ENCODE assay signal across 27 mouse cellular contexts in genomic region chr4:59552835-59553234, GRCm38 (mm10). TPM values are rescaled to one million over a fixed set of nuclear protein-coding genes. Genes with fewer than 3 reads are reported as not detected.
DNase-seq lines count a peak whose midpoint lies in the region; ATAC-seq and TF ChIP-seq lines count a peak whose summit lies in the region.
"Had no signal": no experiment of that assay in that cellular context is flagged by ENCODE, and none has a peak within 500 bp of the region (broad histone marks: within the 10 kb centered on the region; RNA-seq: fewer than 3 reads in every experiment).

No protein-coding gene starts in this region.

- WGBS in kidney, adult 2 months = 67% methylated on average over 5 of the region's 5 CpGs
- WGBS in kidney, embryonic 15.5 days = 76% methylated on average over 5 of the region's 5 CpGs
- WGBS in liver, postnatal 0 days (ENCODE audit: insufficient replicate concordance) = 77% methylated on average over 5 of the region's 5 CpGs
- 56% methylated on average over 5 of the region's 5 CpGs for WGBS in intestine, embryonic 15.5 days
- 28% methylated on average over 5 of the region's 5 CpGs for WGBS in small intestine, adult 2 months

- no peak overlapping the region for H3K9ac ChIP-seq in kidney, embryonic 15.5 days
- H3K9ac ChIP-seq in liver, postnatal 0 days (replicated peaks) = no peak overlapping the region
- no peak overlapping the region for H3K9ac ChIP-seq in intestine, embryonic 15.5 days
- H3K9ac ChIP-seq: embryonic facial prominence, embryonic 13.5 days; forebrain, embryonic 12.5 days; forebrain, embryonic 15.5 days; hindbrain, embryonic 12.5 days; hindbrain, embryonic 15.5 days had no signal

- no peak for TF ChIP-seq CTCF in kidney, adult 2 months (conservative IDR thresholded peaks at IDR 0.05; ENCODE audit: insufficient read depth, insufficient read length, low read depth, low read length)
- TF ChIP-seq CTCF in liver, postnatal 0 days (IDR thresholded peaks at IDR 0.05; ENCODE audit: low read depth) = no peak
- TF ChIP-seq CTCF in small intestine, adult 2 months (IDR thresholded peaks at IDR 0.05; ENCODE audit: extremely low read depth, insufficient read length, insufficient replicate concordance, low read depth, low read length) = no peak

- peak; percentile 55 for DNase-seq in kidney, adult 2 months
- no peak for DNase-seq in liver, postnatal 0 days
- DNase-seq in liver = no peak
- DNase-seq in gastrocnemius, postnatal 14 days = no peak
- DNase-seq in thymus, adult 18-20 months = no peak
- DNase-seq: adrenal gland, postnatal 10 days; adrenal gland, postnatal 36 days; B cell, adult 2 months; cerebellum, adult 2 months; cerebellum, adult 9-11 months; cerebellum, postnatal 25 days; gastrocnemius, postnatal 36 days; heart, adult 2 months had no signal

- H3K4me2 ChIP-seq in kidney, embryonic 15.5 days = no peak overlapping the region
- no peak overlapping the region for H3K4me2 ChIP-seq in liver, postnatal 0 days (ENCODE audit: low read depth, low read length)
- H3K4me2 ChIP-seq in intestine, embryonic 15.5 days (replicated peaks) = peak overlapping the region; percentile 22; the same call in 1 of the 2 replicates
- H3K4me2 ChIP-seq: embryonic facial prominence, embryonic 13.5 days; forebrain, embryonic 12.5 days; forebrain, embryonic 15.5 days; heart, embryonic 11.5 days; hindbrain, embryonic 12.5 days; hindbrain, embryonic 15.5 days had no signal

- 0 out of 2 replicates have a peak, but pooled peaks have one; percentile 14 for TF ChIP-seq EP300 in liver, postnatal 0 days (IDR thresholded peaks at IDR 0.05; ENCODE audit: low read depth)

- ATAC-seq in kidney, embryonic 15.5 days (replicated peaks; ENCODE audit: low FRiP score) = no peak
- no peak for ATAC-seq in liver, postnatal 0 days
- 0 out of 2 replicates have a peak, but pooled peaks have one; percentile 24 for ATAC-seq in intestine, embryonic 15.5 days
- ATAC-seq: forebrain, embryonic 15.5 days; Patski had no signal

- no peak overlapping the region for H3K4me3 ChIP-seq in kidney, adult 2 months (ENCODE audit: insufficient read depth, low read depth, low read length)
- H3K4me3 ChIP-seq in kidney, embryonic 15.5 days (replicated peaks) = no peak overlapping the region
- H3K4me3 ChIP-seq in liver, postnatal 0 days (ENCODE audit: low read depth, low read length) = no peak overlapping the region
- H3K4me3 ChIP-seq in intestine, embryonic 15.5 days (replicated peaks) = no peak overlapping the region
- H3K4me3 ChIP-seq in small intestine, adult 2 months (ENCODE audit: low read depth, low read length) = no peak overlapping the region
- H3K4me3 ChIP-seq: embryonic facial prominence, embryonic 10.5 days; embryonic facial prominence, embryonic 13.5 days; erythroblast, embryonic 14.5 days; forebrain, embryonic 12.5 days; forebrain, embryonic 15.5 days; heart, adult 2 months; hindbrain, embryonic 12.5 days; hindbrain, embryonic 15.5 days had no signal

- peaks cover under 1% of the 10 kb centered on the region; the same call in 1 of the 2 replicates for H3K4me1 ChIP-seq in kidney, adult 2 months (ENCODE audit: control insufficient read depth, insufficient read depth, low read length)
- H3K4me1 ChIP-seq in kidney, embryonic 15.5 days = no peaks in the 10 kb centered on the region
- H3K4me1 ChIP-seq in liver, postnatal 0 days (ENCODE audit: insufficient read depth) = peaks cover 21% of the 10 kb centered on the region
- no peaks in the 10 kb centered on the region for H3K4me1 ChIP-seq in intestine, embryonic 15.5 days (replicated peaks)
- H3K4me1 ChIP-seq in small intestine, adult 2 months (ENCODE audit: control insufficient read depth, insufficient read depth, insufficient read length, low read length) = peaks cover 12% of the 10 kb centered on the region; the same call in 1 of the 2 replicates
- H3K4me1 ChIP-seq: embryonic facial prominence, embryonic 13.5 days; hindbrain, embryonic 12.5 days had no signal

- H3K27ac ChIP-seq in kidney, adult 2 months (ENCODE audit: insufficient read depth, low read depth, low read length) = no peak overlapping the region
- no peak overlapping the region for H3K27ac ChIP-seq in kidney, embryonic 15.5 days
- peak overlapping the region; percentile 56 for H3K27ac ChIP-seq in liver, postnatal 0 days (ENCODE audit: low read depth)
- peak overlapping the region; percentile 91 for H3K27ac ChIP-seq in intestine, embryonic 15.5 days
- peak overlapping the region; percentile 95 for H3K27ac ChIP-seq in small intestine, adult 2 months (ENCODE audit: insufficient read depth, low read depth, low read length)
- H3K27ac ChIP-seq: embryonic facial prominence, embryonic 10.5 days; embryonic facial prominence, embryonic 13.5 days; forebrain, embryonic 12.5 days; forebrain, embryonic 15.5 days; heart, adult 2 months; hindbrain, embryonic 12.5 days; hindbrain, embryonic 15.5 days had no signal

- intact Hi-C loops in gastrocnemius, postnatal 14 days (cut with DNase I; ENCODE audit: low total_unique reads) = no loop called here

- TF ChIP-seq POLR2A in kidney, adult 2 months (IDR thresholded peaks at IDR 0.05; ENCODE audit: low read depth, low read length) = no peak
- no peak for TF ChIP-seq POLR2A in small intestine, adult 2 months (IDR thresholded peaks at IDR 0.05; ENCODE audit: low read depth, low read length)

- H3K36me3 ChIP-seq in kidney, adult 2 months (ENCODE audit: control insufficient read depth, insufficient read depth, low read length) = no peaks in the 10 kb centered on the region
- no peaks in the 10 kb centered on the region for H3K36me3 ChIP-seq in kidney, embryonic 15.5 days
- H3K36me3 ChIP-seq in liver, postnatal 0 days (replicated peaks; ENCODE audit: insufficient read depth, low read length) = no peaks in the 10 kb centered on the region
- H3K36me3 ChIP-seq in intestine, embryonic 15.5 days = no peaks in the 10 kb centered on the region
- no peaks in the 10 kb centered on the region for H3K36me3 ChIP-seq in small intestine, adult 2 months (ENCODE audit: control insufficient read depth, insufficient read depth, low read length)
- H3K36me3 ChIP-seq: embryonic facial prominence, embryonic 10.5 days; embryonic facial prominence, embryonic 13.5 days; forebrain, embryonic 12.5 days; forebrain, embryonic 15.5 days; G1E; hindbrain, embryonic 12.5 days; hindbrain, embryonic 15.5 days had no signal

- H3K27me3 ChIP-seq in kidney, adult 2 months (replicated peaks; ENCODE audit: control insufficient read depth, insufficient read depth, low read length) = no peaks in the 10 kb centered on the region
- no peaks in the 10 kb centered on the region for H3K27me3 ChIP-seq in kidney, embryonic 15.5 days
- H3K27me3 ChIP-seq in liver, postnatal 0 days (ENCODE audit: insufficient read depth, low read length) = no peaks in the 10 kb centered on the region
- H3K27me3 ChIP-seq in intestine, embryonic 15.5 days (replicated peaks) = no peaks in the 10 kb centered on the region
- no peaks in the 10 kb centered on the region for H3K27me3 ChIP-seq in small intestine, adult 2 months (ENCODE audit: control insufficient read depth, insufficient read depth, low read length)
- H3K27me3 ChIP-seq: CH12.LX; embryonic facial prominence, embryonic 13.5 days; forebrain, embryonic 15.5 days; hindbrain, embryonic 12.5 days; hindbrain, embryonic 15.5 days; Patski had no signal

- no peaks in the 10 kb centered on the region for H3K9me3 ChIP-seq in kidney, embryonic 15.5 days (replicated peaks)
- no peaks in the 10 kb centered on the region for H3K9me3 ChIP-seq in liver, postnatal 0 days (ENCODE audit: low read length)
- H3K9me3 ChIP-seq in intestine, embryonic 15.5 days = no peaks in the 10 kb centered on the region
- H3K9me3 ChIP-seq: embryonic facial prominence, embryonic 10.5 days; embryonic facial prominence, embryonic 13.5 days; forebrain, embryonic 12.5 days; forebrain, embryonic 15.5 days; G1E; hindbrain, embryonic 12.5 days; hindbrain, embryonic 15.5 days had no signal

RNA-seq across cellular contexts. Expression of gene Ptbp3, which starts 3.7 kb away (rescaled TPM):
- polyA plus RNA-seq in kidney, adult 2 months (2012; rRNA removed) = 32.8 and 33.8 TPM in 2 replicates
- 64.9 and 67.2 TPM in 2 replicates for polyA plus RNA-seq in kidney, embryonic 15.5 days (2015; fragmentation: Nextera tagmentation; extraction: Ambion mirVana)
- polyA plus RNA-seq in liver, postnatal 0 days (2015; fragmentation: Nextera tagmentation; extraction: Ambion mirVana) = 35.6 and 36.3 TPM in 2 replicates
- polyA plus RNA-seq in intestine, embryonic 15.5 days (2015; fragmentation: Nextera tagmentation; extraction: Ambion mirVana) = 57.8 and 66.9 TPM in 2 replicates
- 20.1 and 45.8 TPM in 2 replicates for polyA plus RNA-seq in small intestine, adult 2 months (2012; rRNA removed)
- total RNA-seq in gastrocnemius, postnatal 14 days (2021) = 10 to 100 TPM; 18.5 to 20.3 TPM

RNA-seq across cellular contexts. Expression of gene Hsdl2, which starts 28.5 kb away (rescaled TPM):
- 21.0 and 27.8 TPM in 2 replicates for polyA plus RNA-seq in kidney, adult 2 months (2012; rRNA removed)
- 24.1 and 25.4 TPM in 2 replicates for polyA plus RNA-seq in kidney, embryonic 15.5 days (2015; fragmentation: Nextera tagmentation; extraction: Ambion mirVana)
- 58.9 and 61.6 TPM in 2 replicates for polyA plus RNA-seq in liver, postnatal 0 days (2015; fragmentation: Nextera tagmentation; extraction: Ambion mirVana)
- polyA plus RNA-seq in intestine, embryonic 15.5 days (2015; fragmentation: Nextera tagmentation; extraction: Ambion mirVana) = 17.6 and 20.2 TPM in 2 replicates
- polyA plus RNA-seq in small intestine, adult 2 months (2012; rRNA removed) = 2.5 and 3.8 TPM in 2 replicates
- 10 to 100 TPM; 47.5 to 65.0 TPM for total RNA-seq in gastrocnemius, postnatal 14 days (2021)

Comparison
In these comparisons a context has a peak if more than half of its experiments do, and no peak if none do; other contexts are left out.
1. H3K27ac ChIP-seq: peak in liver, postnatal 0 days (single experiment), intestine, embryonic 15.5 days (single experiment) and small intestine, adult 2 months (single experiment); none in kidney, adult 2 months (single experiment) and kidney, embryonic 15.5 days (single experiment).